Mouse (Mus musculus) liver, adult 2 months (tissue): Measurements from ENCODE around the gene Afm.

Source experiments
- CTCF ChIP-seq: fragments of 200-500 bp; IDR thresholded peaks from 2 replicates; pipeline ENCODE4 v1.5.1; 2011; ENCODE audit warnings: low read depth, low read length, control low read depth
- POLR2A ChIP-seq: fragments of 200-500 bp; IDR thresholded peaks from 2 replicates; pipeline ENCODE4 v1.6.1; 2011; ENCODE audit warnings: low read length, control low read depth; ENCODE audit not compliant: insufficient read depth; ENCODE audit errors: extremely low read depth

DNA sequence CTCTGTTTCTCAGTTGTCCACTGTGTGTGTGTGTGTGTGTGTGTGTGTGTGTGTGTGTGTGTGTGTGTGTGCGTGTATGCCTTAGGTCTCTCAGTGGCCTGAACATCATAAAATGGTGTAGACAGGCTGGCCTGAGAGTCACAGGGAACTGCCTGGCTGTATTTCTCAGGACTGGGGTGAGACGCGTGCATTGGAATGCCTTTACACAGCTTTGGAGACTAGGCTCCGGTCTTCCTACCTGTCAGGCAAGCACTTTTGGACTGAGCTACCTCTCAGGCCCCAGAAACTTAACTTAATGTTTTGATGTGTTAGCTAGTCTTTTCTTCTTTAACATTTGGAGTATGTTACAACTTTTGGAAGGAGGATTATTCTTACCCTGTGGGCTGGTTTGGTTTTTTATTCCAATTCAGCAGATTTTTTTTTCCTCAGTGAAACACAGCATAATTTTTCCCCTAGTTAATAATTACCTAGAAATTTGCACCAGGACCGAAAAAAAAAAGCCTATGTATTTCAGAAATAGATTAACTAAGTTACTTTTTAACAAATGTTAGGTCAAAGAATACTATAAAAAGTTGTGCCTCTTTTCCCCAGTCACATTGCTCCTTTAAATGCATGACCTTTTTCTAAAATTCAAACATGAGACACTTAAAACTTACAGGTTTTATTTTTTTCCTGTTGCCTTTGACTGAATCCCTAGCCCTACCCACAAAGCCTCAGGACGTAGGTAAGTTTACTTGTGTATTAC lies at the start of gene Afm:
- TF ChIP-seq CTCF = no peak
- no peak for TF ChIP-seq POLR2A
